Mouse (Mus musculus) myocyte (in vitro differentiated cells): ENCODE measurements around the gene Ccdc30.
A peak's percentile ranks its signal among the peaks of the same experiment; 100 is the strongest.

ENCODE experiments used
- MAX ChIP-seq: IDR thresholded peaks from one replicate; pipeline ENCODE4 v1.6.1; 2011; ENCODE audit warnings: low read depth, mild to moderate bottlenecking, control low read depth
- MYOD1 ChIP-seq, 3 experiments: IDR thresholded peaks; one replicate each; pipeline ENCODE4 v1.6.1; 2011; ENCODE audit warnings: control low read depth in 2 of 3, low read depth in 2 of 3, mild to moderate bottlenecking in 2 of 3, moderate library complexity in 1 of 3; ENCODE audit not compliant: insufficient read length in 2 of 3, control insufficient read depth in 1 of 3
- MYOG ChIP-seq, 3 experiments: IDR thresholded peaks; one replicate each; pipeline ENCODE4 v1.6.1; 2011; ENCODE audit warnings: control low read depth in 2 of 3, low read depth in 2 of 3, mild to moderate bottlenecking in 2 of 3; ENCODE audit not compliant: insufficient read length in 2 of 3, control insufficient read depth in 1 of 3, insufficient read depth in 1 of 3
- POLR2A ChIP-seq: IDR thresholded peaks from one replicate; pipeline ENCODE4 v1.6.1; 2011; ENCODE audit warnings: low read depth, mild to moderate bottlenecking, control low read depth, moderate library complexity; ENCODE audit not compliant: insufficient read length
- TCF12 ChIP-seq: IDR thresholded peaks from one replicate; pipeline ENCODE4 v1.6.1; 2011; ENCODE audit warnings: mild to moderate bottlenecking, control low read depth; ENCODE audit not compliant: poor library complexity, insufficient read depth, severe bottlenecking
- USF1 ChIP-seq: IDR thresholded peaks from one replicate; pipeline ENCODE4 v1.6.1; 2011; ENCODE audit warnings: low read depth, mild to moderate bottlenecking, control low read depth, moderate library complexity

- TF ChIP-seq POLR2A: peak; percentile 71
- TF ChIP-seq USF1: no peak
- TF ChIP-seq MAX: no peak
- TF ChIP-seq MYOD1 (IDR thresholded peaks at IDR 0.05; ENCODE audit: control insufficient read depth in 1 of 3, insufficient read length in 2 of 3, low read depth in 2 of 3): no peak
- no peak for TF ChIP-seq MYOG (IDR thresholded peaks at IDR 0.05; ENCODE audit: control insufficient read depth in 1 of 3, insufficient read depth in 1 of 3, insufficient read length in 2 of 3, low read depth in 2 of 3)
- no peak for TF ChIP-seq TCF12
Measured at GRCm38 (mm10) chr4:119320131-119320830, 95.0 kb downstream of the Ccdc30 start, which contains the start of gene Ppih.
